Mouse (Mus musculus): ENCODE measurements around the gene Egfl7.

Gene Egfl7

DNA sequence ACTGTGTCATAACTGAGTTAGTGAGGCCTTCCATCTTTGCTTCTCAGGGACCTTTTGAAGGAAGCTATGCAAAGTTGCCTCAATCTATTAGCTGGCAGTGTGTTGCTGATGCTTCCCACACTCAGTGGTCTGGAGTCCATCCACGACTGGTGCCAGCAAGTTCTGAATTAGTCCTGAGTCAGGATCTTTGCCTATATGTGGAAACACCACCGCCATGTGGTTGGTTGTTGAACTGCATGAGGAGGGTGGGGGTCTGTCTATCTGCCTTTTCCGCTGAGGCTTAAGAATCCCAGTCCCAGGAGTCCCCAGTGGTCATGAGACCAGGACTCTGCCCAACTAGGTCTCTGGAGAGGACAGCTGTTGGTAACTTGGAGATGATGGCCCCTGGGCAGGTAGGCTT lies 9.8 kb upstream of the Egfl7 start:
- no peak for DNase-seq (ENCODE audit: low spot score)

DNA sequence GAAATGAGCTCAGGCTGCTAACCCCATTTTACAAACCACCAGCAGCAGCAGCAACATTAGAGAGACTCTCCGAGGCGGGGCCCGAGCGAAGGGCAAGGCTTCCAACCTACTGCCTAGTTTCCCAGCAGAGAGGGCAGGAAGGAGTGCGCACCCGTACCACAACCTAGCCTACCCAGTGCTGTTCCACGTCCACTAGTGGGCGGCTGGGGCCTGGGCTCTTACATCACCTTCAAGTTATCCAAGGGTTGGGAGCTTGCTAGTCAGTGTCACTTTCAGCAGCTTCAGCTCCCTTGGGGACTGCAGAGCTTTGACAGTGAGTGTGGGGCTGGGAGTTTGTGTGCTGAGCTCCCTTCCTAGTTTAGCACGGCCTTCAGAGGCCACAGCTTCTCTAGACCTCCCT lies 8.4 kb upstream of the Egfl7 start:
- DNase-seq (ENCODE audit: low spot score), result no peak

DNA sequence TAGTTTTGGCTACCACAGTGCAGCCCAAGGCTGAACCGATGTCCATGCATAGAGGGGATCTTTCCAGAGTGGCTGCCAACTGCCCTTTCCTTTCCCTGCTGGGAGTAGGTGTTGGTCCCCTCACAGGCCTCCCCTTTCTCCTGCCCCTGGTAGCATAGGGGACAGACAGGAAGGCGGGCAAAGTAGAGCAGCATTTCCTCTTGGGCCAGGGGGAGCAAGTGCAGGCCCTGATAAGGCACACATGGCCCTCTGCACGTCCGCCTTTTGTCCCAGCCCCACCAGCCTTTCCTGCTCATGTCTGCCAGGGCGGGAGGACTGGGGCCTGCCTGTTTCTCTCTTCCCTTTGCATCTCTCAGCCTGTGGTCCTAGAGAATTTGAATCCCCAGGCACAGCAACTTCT lies 8.0 kb upstream of the Egfl7 start:
- DNase-seq (ENCODE audit: low spot score), result no peak

DNA sequence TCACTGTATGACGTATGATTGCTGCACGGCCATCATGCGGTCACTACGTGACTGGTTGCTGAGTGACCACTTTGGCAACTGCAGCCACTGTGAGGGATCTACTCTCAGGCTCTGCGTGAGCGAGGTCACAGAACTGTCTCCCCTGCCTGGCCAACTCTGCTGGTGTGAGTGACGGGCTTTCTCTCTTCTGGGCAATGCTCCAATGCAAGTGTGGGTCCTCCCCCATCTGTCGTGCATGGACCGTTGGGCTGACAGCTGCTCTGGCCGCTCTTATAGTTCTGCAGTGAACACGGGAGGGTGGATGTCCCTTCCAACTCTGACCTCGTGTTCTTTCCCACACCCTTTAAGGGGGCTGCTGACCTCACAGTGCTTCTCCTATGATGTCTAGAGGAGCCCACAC lies 6.4 kb upstream of the Egfl7 start:
- no peak for DNase-seq (ENCODE audit: low spot score)

DNA sequence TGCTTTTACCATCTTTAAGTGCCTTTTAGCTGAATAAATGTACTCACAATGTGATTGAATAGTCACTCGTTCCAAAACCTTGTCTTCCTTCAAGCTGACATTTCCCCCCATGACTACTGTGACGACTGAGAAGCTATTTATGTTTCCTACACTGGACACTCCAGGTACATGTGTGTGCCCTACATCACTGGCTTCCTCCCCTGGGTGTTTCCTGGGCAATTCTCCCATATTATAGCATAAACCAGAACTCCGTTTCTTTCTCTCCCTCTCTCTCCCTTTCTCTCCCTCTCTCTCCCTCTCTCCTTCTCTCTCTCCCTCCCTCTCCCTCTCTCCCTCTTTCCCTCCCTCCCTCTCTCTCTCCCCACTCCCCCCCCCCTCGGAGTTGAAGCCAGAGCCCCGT lies 6.0 kb upstream of the Egfl7 start:
- DNase-seq (ENCODE audit: low spot score), result no peak

DNA sequence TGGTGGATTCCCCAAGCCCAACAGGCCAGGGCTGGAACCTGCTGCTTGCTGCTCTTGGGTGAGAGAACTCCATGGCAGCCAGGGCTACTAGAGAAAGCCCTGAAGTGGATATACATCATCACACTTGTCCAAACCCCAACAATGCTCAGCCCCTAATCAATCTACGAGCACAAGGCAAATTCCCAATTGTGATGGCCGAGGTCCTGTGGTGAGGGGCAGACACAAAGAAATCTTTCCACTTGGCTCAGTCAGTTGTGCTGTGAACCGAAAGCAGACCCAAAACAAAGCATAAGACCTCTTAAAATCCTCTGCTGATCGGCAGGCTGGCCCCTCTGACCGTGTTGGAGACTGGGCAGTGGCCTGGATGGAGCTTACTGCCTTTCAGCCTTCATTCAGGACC lies 5.0 kb upstream of the Egfl7 start:
- no peak for DNase-seq (ENCODE audit: low spot score)

DNA sequence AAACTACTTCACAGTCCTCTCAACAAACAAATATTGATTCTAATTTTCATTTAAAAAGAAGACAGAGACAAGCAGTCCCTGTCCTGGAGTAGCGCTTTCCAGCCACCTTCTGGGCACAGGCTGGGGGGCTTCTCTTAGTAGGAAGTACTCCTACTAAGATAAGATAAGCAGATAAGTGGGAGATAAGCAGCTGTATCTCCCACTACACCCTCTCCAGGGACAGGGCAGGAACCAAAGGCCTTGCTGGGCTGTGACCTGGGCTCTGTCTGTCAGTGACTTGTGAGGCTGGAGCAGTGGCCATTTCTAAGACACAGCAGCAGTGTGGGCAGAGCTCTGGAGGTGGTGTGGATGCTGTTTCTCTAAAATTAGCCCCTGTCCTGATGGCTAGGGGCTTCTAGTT lies 4.4 kb upstream of the Egfl7 start:
- DNase-seq (ENCODE audit: low spot score), result no peak

DNA sequence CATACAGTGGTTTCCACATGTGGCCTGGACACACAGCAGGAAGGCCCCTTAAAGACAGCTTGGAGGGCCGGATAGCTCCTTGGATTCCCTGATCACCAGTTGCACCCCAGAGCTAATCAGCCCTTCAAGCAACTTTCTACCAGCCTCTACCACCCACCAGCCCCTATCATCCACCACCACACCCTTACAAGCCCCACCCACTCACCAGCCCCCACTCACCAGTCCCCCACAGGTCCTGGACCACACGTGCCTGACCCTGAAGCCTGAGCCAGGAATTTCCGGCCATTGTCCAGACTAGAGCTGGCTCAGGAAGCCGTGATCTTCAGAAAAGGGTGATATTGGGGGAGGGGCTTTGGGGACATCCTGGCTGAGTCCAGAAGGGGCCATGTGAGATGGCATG lies 3.9 kb upstream of the Egfl7 start:
- no peak for DNase-seq (ENCODE audit: low spot score)

DNA sequence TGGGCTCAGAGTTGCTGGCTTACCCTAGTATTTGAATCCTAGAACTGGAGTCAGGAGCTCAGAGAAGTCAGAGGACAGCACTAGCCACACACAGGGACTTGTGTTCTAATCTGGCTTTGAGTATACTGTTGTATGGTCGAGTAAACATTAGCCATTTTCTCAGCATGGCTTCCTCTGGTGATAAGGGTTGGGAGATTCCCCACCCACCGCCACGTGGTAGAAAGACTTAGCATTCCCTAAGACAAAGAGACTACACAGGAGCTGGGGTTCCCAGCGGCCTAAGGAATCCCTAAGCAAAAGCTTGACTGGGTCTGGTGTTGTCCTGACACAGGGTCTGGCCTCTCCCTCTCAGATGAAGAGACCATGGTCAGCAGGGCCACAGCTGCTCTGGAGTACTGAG lies 3.4 kb upstream of the Egfl7 start:
- DNase-seq (ENCODE audit: low spot score), result no peak

DNA sequence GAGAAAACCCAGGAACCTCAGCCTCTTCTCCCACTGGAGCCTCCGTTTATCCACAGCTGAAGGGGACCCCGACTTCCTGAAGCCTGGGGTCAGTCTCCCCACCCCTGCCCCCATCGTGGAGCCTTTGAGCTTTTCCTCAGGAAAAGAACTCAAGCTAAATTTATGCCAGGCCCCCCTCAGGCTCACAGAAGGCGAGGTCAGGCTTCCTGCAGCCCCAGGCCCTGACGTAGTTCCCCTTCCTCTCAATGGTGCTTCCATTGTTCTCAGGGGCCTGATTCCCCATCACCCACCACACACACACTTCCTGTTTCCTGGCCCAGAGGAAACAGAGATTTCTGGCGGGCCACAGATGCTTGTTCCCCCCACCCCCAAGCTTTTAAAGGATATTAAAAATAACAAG lies 1.4 kb upstream of the Egfl7 start:
- no peak for DNase-seq (ENCODE audit: low spot score)

DNA sequence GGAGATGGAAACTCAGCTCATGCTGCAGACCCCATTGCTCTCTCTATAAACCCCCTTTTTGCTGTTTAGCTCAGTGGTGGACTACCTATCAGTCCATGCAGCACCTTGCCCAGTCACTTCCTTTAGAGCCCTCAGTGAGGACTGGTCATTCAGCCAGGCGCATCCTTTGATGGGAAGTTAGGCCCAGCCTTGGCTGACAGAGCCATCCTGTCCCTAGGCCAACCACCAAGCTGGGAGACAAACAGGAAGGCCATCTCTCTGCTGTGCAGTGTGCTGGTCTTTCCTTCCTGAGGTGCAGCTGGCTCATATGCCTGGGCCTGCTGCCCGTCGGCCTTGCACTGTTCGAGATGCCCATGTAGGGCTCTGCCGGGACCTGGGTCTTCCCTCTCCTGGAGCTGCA lies 937 bp downstream of the Egfl7 start:
- no peak for DNase-seq (ENCODE audit: low spot score)

DNA sequence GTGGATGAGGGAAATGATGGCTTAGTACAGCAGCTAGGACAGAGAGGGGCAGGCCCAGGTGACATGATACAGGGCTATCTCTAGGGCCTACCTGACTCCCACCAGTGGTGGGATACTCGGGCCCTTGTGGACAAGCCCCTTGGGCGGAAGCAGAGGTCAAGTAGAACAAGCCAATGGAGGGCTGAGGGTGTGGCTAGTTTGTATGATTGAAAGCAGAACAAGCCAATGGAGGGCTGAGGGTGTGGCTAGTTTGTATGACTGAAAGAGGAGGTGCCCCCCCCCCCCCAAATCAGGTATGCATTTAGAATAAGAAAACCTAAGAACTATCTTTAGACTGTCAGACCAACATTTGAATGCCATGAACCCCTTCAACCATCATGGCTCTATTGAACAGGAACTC lies 2.4 kb downstream of the Egfl7 start:
- no peak for DNase-seq (ENCODE audit: low spot score)

DNA sequence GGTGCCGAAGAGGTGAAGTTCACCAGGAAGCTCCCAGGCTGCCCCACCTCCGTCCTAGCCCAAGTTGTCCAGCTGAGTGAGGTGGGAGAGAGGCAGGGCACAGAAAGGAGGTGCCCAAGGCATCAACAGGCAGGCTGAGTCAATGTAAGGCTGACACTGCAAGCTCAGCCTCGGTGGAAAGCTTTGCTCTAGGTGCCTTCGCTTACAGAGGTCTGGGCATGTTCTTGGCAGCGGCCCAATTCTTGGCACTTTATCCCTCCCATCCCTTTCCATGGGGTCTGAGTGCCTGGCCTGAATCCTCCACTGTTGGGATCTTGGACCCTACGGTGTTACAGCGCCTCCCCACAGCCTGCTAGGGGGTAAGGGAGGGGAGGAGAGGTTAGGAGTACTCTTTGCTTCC lies 2.9 kb downstream of the Egfl7 start:
- DNase-seq (ENCODE audit: low spot score), result no peak

DNA sequence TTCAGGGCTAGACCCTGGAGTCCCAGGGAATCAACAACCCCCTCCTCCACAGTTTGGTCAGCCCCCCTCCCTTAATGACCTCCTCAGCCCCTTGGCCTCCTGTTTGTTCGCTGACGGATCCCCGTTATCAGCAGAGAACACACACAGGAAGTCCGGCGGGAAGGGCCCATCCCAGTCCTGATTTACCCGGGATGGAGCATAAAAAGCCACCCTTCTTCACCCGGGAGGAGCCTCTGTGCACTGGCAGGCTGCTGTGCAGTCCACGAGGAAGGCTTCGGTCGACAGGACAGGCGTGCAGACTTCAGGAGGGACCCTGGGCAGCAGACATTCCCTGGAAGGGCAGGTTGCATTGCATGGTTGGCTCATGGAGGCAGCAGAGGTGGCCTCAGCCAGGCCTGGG lies 3.8 kb downstream of the Egfl7 start:
- no peak for DNase-seq (ENCODE audit: low spot score)

DNA sequence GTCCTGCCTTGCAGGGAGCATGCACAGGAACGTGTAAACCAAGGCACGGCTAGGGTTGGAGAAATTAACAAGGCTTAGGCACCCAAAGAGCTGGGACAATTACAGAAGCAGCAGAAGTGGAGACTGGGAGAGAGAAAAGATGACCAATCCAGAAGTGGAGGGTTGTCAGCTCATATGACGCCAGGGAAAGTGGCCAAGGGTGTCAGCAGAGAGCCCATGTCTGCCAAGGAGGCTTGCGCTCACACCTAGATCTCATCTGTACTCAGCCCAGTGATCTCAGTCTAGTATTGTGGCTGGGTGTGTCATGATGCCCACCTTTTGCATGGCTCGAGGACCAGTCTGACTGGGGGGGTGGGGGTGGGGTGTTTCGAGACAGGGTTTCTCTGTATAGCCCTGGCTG lies 5.9 kb downstream of the Egfl7 start:
- no peak for DNase-seq (ENCODE audit: low spot score)

DNA sequence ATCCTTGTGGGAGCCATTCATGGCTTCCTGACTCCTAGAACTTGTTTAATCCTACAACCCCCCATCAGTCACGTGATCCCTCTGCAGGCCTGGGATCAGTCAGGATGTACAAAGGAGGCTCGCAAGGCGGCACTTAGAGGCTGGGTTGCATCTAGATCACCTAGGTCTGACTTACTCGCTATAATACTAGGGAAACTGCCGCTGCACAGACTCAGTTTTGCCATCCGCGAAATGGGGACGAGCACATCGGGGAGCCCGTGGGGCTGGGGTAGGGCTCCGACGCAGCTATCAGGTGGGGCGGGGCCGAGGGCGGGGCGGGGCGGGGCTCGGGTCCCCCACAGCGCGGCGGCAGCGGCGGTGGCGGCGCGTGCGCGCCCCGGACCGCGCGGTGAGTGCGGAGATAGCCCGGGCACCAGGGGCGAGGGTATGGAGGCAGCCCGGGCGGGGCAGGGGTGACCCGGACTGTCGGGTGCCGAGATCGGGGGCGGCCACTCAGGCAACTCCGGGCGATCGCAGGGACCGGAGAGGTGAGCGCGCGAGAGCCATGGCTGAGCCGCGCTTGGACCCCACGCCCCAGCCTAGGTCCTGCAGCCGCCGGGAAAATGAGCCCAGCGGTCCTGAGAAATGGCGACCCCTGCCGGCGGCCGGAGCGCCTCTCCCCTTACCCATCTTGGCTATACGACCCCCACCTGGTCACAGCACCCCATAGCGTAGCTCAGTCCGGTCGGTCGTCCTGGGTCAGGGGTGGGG lies 6.7 kb downstream of the Egfl7 start, which contains the start of gene Gm20532:
Gene Gm20532 (plus strand): TSS at position 346 of the 750 bp plus-strand sequence.
- DNase-seq (ENCODE audit: low spot score), result peak; percentile 74

DNA sequence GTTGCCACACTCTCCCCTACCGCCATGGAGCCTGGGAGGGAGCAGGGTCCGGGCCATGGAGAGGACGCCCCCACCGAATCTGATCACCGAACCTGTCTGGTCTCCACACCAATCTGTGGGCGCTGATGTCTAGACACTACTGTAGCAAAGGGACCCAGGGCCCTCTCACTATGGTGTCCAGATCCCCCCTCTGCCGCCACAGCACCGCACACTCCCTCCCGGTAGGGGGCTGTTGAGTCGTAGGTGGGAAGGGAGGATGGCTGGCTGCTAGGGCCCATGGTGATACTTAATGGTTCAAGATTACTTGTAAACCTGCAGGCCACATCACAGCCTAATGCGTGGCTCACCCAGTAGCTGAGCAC lies 7.2 kb downstream of the Egfl7 start:
- no peak for DNase-seq (ENCODE audit: low spot score)

DNA sequence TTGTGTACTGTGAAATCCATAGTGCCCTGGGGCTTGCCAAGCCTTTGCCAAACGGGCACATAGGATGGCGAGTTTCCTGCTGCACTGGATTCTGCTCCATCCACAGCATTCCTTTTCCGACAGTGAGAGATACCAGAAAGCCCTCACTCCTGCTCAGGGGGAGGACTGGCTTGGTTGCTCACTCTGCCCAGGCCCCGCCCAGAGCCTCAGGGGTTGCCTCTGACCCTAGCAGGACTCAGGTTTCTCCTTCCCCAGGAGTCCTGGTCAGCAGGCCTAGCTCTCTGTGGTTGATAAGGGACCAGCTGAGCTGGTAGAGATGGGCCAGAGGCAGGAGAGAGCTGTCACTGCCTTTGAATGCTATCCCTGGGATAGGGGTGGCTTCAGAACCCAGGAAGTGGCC lies 8.8 kb downstream of the Egfl7 start:
- DNase-seq (ENCODE audit: low spot score), result no peak

DNA sequence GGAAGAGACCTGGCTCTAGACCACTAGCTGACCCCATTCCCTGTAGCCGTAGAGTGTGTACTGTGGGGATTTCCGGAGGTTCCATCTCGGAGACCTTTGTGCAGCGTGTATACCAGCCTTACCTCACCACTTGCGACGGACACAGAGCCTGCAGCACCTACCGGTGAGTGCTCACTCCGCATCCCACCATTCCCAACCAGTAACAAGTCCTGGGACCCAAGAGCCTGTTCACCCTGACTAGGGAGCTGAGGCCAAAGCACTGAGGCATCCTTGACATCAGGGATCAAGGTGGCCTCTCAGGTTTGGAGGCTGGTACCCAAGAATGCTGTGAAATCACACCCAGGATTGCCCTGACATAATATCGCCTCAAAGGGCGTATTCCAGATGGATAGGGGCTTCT lies 9.5 kb downstream of the Egfl7 start:
- no peak for DNase-seq (ENCODE audit: low spot score)

DNA sequence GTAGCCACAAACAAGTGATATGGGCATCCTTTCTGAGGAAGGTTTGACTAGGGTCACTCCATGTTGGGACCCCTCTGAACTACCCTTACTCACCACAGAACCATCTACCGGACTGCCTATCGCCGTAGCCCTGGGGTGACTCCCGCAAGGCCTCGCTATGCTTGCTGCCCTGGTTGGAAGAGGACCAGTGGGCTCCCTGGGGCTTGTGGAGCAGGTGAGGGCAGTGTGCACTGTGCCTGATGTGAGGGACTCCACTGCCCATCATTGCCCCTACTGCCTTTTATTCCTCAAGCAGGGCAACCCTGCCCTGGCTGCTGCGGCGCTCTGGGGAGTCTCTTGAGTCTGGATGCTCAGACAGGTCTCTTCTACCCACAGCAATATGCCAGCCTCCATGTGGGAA lies 10.5 kb downstream of the Egfl7 start:
- DNase-seq (ENCODE audit: low spot score), result no peak

DNA sequence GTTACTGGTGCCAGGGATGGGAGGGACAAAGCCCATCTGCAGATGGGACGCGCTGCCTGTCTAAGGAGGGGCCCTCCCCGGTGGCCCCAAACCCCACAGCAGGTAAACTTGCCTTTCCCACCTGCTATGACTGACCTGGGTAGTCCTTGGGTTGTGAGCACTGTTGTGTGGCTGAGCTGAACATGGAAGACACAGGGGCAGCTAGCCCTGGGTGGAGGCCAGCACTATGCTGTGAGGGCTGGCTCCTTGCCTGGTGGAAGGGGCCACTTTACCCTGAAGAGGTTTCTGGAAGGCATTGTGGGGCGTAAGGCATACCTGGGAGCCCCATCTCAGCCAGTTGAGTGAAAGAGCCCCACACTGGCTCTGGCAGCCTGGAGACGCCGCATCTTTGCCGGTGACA lies 11.1 kb downstream of the Egfl7 start:
- no peak for DNase-seq (ENCODE audit: low spot score)

DNA sequence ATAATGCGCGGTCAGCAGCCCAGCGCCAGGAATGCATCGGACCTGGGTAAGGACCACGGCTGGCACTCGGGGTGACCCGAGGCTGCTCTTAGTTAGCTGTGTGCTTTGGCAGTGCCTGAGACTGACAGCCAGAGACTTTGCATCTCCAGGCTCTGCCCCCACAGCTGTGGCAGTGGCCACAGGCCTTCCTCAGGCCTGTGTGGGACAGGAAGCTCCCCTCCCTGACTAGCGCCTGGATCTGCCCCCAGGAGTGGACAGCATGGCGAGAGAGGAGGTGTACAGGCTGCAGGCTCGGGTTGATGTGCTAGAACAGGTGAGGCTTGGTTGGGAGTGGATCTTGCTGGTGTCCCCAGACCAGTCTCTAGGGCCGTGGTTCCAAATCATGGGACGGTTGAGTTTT lies 11.6 kb downstream of the Egfl7 start:
- no peak for DNase-seq (ENCODE audit: low spot score)

DNA sequence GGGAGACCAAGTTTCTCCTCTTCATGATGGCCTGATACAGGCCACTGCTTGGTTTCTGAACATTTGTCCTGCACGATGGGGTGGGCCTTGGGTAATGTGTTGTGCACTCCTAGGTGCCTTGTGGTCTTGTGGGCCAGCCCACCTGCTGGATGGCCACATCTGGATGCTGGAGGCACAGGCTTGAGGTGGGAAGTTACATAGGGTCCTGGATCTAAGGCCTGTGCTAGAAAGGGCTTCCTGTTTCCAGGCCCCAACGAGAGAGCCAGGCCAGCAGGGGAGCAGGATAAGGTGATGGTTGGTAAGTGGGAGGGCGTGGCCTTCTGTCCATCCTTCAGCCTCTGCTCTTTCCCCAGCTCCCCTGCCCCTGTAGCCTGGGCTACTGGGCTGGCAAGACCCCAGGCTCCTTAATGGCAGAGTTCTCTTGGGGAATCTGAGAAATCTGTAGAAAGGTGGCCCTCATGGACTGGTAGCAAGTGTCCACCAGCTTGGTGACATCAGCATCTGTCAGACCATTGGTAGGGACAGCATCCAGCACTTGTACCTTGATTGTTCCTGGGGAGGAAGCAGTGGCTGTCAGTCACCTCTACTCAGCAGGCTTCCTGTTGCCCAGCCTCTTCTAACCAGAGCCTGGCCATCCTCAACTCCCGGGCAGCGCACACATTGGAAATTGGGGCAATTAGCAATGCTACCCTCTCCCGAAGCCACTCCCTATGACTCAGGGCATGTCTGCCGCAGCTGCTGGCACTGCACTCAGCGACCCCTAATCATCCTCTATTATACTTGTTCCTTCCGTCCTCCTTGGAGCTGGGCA lies 13.6 kb downstream of the Egfl7 start:
- DNase-seq (ENCODE audit: low spot score), result no peak

DNA sequence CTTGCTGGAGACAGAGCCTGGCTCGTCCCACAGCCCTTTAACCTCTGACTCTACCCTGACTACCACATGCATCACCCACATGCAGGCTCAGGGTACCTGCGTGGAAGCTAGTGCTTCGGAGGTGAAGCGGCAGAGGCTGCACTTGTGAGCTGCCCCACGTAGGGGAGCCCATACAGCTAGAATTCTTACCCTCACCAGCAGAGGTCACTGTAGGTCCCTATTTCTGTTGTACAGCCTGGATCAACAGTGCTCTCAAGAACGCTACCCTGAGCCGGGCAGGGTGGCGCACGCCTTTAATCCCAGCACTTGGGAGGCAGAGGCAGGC lies 14.2 kb downstream of the Egfl7 start:
- DNase-seq (ENCODE audit: low spot score), result no peak
